Mouse (Mus musculus) heart, postnatal 0 days (tissue): ENCODE data around the gene Agpat2. TPM values are rescaled to one million over a fixed set of nuclear protein-coding genes. Genes with fewer than 3 reads are reported as not detected.
A peak's percentile ranks its signal among the peaks of the same experiment; 100 is the strongest.

ENCODE experiments used
- ATAC-seq: fragments of 200-750 bp; cut with Nextera tagmentation; 2 replicates; pipeline ENCODE4 v1.8.0; 2017; ENCODE audit warnings: low read depth, moderate number of reproducible peaks, moderate library complexity; ENCODE audit not compliant: insufficient read depth
- DNase-seq: peaks from one replicate; pipeline ENCODE4 v3.0.0-alpha.2; 2016; ENCODE audit warnings: low spot score
- H3K27ac ChIP-seq: fragments of 300-500 bp; sonication (generic); 2 replicates; pipeline ENCODE4 v1.5.1; 2014; ENCODE audit warnings: low read depth, mild to moderate bottlenecking
- H3K27me3 ChIP-seq: fragments of 300-500 bp; sonication (generic); 2 replicates; pipeline ENCODE4 v1.6.1; 2014; ENCODE audit warnings: low read length, mixed read lengths; ENCODE audit not compliant: control insufficient read depth, insufficient read depth
- H3K36me3 ChIP-seq: fragments of 300-500 bp; sonication (generic); replicated peaks from 2 replicates; pipeline ENCODE4 v1.6.1; 2014; ENCODE audit warnings: low read length, mixed read lengths; ENCODE audit not compliant: control insufficient read depth, insufficient read depth
- H3K4me1 ChIP-seq: fragments of 300-500 bp; sonication (generic); 2 replicates; pipeline ENCODE4 v1.6.1; 2014; ENCODE audit warnings: antibody characterized with exemption; ENCODE audit not compliant: control insufficient read depth, insufficient read depth
- H3K4me2 ChIP-seq: fragments of 300-500 bp; sonication (generic); 2 replicates; pipeline ENCODE4 v1.6.1; 2014; ENCODE audit warnings: low read depth, mild to moderate bottlenecking, low read length, moderate library complexity
- H3K4me3 ChIP-seq: fragments of 300-500 bp; sonication (generic); 2 replicates; pipeline ENCODE4 v1.5.1; 2014; ENCODE audit warnings: low read depth, low read length
- H3K9ac ChIP-seq: fragments of 300-500 bp; sonication (generic); replicated peaks from 2 replicates; pipeline ENCODE4 v1.6.1; 2014; ENCODE audit warnings: low read depth, low read length, mixed read lengths
- H3K9me3 ChIP-seq: fragments of 300-500 bp; sonication (generic); replicated peaks from 2 replicates; pipeline ENCODE4 v1.6.1; 2016; ENCODE audit warnings: low read length; ENCODE audit not compliant: control insufficient read depth
- CTCF ChIP-seq: IDR thresholded peaks from 2 replicates; pipeline ENCODE4 v1.5.1; 2016; ENCODE audit warnings: antibody characterized with exemption, control low read depth, low read depth
- EP300 ChIP-seq: IDR thresholded peaks from 2 replicates; pipeline ENCODE4 v1.6.1; 2016; ENCODE audit warnings: antibody characterized with exemption, low read depth
- WGBS: fragments of 180-500 bp; shearing (Covaris S2); extraction: QIAGEN DNeasy Blood & Tissue Kit; methylation state at CpG from one replicate; pipeline ENCODE4 v1.1.7; 2014; 5-methylcytosine and 5-hydroxymethylcytosine counted together
- polyA plus RNA-seq: library from polyadenylated mRNA; unstranded; fragments of >200 nt; fragmentation: Nextera tagmentation; extraction: Ambion mirVana; gene quantifications from 2 replicates; pipeline ENCODE4 v1.2.1, GENCODE M21; 2015
- total RNA-seq: library from RNA; depleted of rRNA; stranded (reverse); fragments of >200 nt; gene quantifications from 2 replicates; pipeline ENCODE4 v1.2.3, GENCODE M21; 2014; ENCODE audit warnings: low replicate concordance

Agpat2 gene
- total and polyA plus RNA-seq, 2 experiments from 2014 or later, result 24.1 to 41.0 TPM

DNA sequence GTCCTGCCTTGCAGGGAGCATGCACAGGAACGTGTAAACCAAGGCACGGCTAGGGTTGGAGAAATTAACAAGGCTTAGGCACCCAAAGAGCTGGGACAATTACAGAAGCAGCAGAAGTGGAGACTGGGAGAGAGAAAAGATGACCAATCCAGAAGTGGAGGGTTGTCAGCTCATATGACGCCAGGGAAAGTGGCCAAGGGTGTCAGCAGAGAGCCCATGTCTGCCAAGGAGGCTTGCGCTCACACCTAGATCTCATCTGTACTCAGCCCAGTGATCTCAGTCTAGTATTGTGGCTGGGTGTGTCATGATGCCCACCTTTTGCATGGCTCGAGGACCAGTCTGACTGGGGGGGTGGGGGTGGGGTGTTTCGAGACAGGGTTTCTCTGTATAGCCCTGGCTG lies 18.5 kb downstream of the Agpat2 start:
- Histone ChIP-seq H3K27ac (peak overlapping the region; percentile 86), H3K4me1 (peaks cover 12% of the 10 kb centered on the region; the same call in 1 of the 2 replicates), H3K4me2 (peak overlapping the region; percentile 47), H3K9me3 (no peaks in the 10 kb centered on the region), H3K27me3 (no peaks in the 10 kb centered on the region), H3K9ac (peak overlapping the region; percentile 77), H3K4me3 (peak overlapping the region; percentile 65), H3K36me3 (no peaks in the 10 kb centered on the region)
- no peak for TF ChIP-seq EP300
- no peak for TF ChIP-seq CTCF
- 34% methylated on average over 6 of the region's 6 CpGs for WGBS
- DNase-seq, result no peak
- ATAC-seq, result no peak

DNA sequence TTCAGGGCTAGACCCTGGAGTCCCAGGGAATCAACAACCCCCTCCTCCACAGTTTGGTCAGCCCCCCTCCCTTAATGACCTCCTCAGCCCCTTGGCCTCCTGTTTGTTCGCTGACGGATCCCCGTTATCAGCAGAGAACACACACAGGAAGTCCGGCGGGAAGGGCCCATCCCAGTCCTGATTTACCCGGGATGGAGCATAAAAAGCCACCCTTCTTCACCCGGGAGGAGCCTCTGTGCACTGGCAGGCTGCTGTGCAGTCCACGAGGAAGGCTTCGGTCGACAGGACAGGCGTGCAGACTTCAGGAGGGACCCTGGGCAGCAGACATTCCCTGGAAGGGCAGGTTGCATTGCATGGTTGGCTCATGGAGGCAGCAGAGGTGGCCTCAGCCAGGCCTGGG lies 20.6 kb downstream of the Agpat2 start:
- peak; percentile 99 for TF ChIP-seq EP300
- no peak for TF ChIP-seq CTCF
- Histone ChIP-seq H3K27me3 (no peaks in the 10 kb centered on the region), H3K9me3 (no peaks in the 10 kb centered on the region), H3K4me3 (peak overlapping the region; percentile 65), H3K27ac (peak overlapping the region; percentile 86), H3K4me1 (peaks cover 12% of the 10 kb centered on the region), H3K4me2 (peak overlapping the region; percentile 26), H3K36me3 (no peaks in the 10 kb centered on the region), H3K9ac (peak overlapping the region; percentile 77)
- 43% methylated on average over 11 of the region's 11 CpGs for WGBS
- peak; percentile 63 for DNase-seq
- peak; percentile 52 for ATAC-seq

DNA sequence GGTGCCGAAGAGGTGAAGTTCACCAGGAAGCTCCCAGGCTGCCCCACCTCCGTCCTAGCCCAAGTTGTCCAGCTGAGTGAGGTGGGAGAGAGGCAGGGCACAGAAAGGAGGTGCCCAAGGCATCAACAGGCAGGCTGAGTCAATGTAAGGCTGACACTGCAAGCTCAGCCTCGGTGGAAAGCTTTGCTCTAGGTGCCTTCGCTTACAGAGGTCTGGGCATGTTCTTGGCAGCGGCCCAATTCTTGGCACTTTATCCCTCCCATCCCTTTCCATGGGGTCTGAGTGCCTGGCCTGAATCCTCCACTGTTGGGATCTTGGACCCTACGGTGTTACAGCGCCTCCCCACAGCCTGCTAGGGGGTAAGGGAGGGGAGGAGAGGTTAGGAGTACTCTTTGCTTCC lies 21.5 kb downstream of the Agpat2 start:
- no peak for ATAC-seq
- Histone ChIP-seq H3K4me1 (peaks cover 12% of the 10 kb centered on the region), H3K4me2 (peak overlapping the region; percentile 23; the same call in 1 of the 2 replicates), H3K4me3 (no peak overlapping the region), H3K27me3 (no peaks in the 10 kb centered on the region), H3K36me3 (no peaks in the 10 kb centered on the region), H3K9ac (no peak overlapping the region), H3K27ac (peak overlapping the region; percentile 86), H3K9me3 (no peaks in the 10 kb centered on the region)
- WGBS, result 60% methylated on average over 7 of the region's 7 CpGs
- TF ChIP-seq EP300 (no peak), CTCF (no peak)
- no peak for DNase-seq

DNA sequence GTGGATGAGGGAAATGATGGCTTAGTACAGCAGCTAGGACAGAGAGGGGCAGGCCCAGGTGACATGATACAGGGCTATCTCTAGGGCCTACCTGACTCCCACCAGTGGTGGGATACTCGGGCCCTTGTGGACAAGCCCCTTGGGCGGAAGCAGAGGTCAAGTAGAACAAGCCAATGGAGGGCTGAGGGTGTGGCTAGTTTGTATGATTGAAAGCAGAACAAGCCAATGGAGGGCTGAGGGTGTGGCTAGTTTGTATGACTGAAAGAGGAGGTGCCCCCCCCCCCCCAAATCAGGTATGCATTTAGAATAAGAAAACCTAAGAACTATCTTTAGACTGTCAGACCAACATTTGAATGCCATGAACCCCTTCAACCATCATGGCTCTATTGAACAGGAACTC lies 22.0 kb downstream of the Agpat2 start:
- Histone ChIP-seq H3K27me3 (no peaks in the 10 kb centered on the region), H3K9me3 (no peaks in the 10 kb centered on the region), H3K4me3 (no peak overlapping the region), H3K27ac (peak overlapping the region; percentile 92; the same call in 1 of the 2 replicates), H3K4me1 (peaks cover 15% of the 10 kb centered on the region), H3K4me2 (no peak overlapping the region), H3K9ac (no peak overlapping the region), H3K36me3 (no peaks in the 10 kb centered on the region)
- TF ChIP-seq EP300, result no peak
- TF ChIP-seq CTCF, result no peak
- DNase-seq (no peak), ATAC-seq (no peak)
- 60% methylated on average over 2 of the region's 2 CpGs for WGBS

DNA sequence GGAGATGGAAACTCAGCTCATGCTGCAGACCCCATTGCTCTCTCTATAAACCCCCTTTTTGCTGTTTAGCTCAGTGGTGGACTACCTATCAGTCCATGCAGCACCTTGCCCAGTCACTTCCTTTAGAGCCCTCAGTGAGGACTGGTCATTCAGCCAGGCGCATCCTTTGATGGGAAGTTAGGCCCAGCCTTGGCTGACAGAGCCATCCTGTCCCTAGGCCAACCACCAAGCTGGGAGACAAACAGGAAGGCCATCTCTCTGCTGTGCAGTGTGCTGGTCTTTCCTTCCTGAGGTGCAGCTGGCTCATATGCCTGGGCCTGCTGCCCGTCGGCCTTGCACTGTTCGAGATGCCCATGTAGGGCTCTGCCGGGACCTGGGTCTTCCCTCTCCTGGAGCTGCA lies 23.5 kb downstream of the Agpat2 start:
- H3K36me3 ChIP-seq, result no peaks in the 10 kb centered on the region
- WGBS, result 64% methylated on average over 5 of the region's 5 CpGs
- H3K4me2 ChIP-seq, result no peak overlapping the region
- no peak for DNase-seq
- H3K4me3 ChIP-seq, result no peak overlapping the region
- H3K9ac ChIP-seq, result no peak overlapping the region
- H3K27ac ChIP-seq, result peak overlapping the region; percentile 92
- peaks cover 16% of the 10 kb centered on the region; the same call in 1 of the 2 replicates for H3K4me1 ChIP-seq
- ATAC-seq, result no peak
- no peaks in the 10 kb centered on the region for H3K9me3 ChIP-seq
- no peaks in the 10 kb centered on the region for H3K27me3 ChIP-seq
- TF ChIP-seq EP300 (no peak), CTCF (no peak)

DNA sequence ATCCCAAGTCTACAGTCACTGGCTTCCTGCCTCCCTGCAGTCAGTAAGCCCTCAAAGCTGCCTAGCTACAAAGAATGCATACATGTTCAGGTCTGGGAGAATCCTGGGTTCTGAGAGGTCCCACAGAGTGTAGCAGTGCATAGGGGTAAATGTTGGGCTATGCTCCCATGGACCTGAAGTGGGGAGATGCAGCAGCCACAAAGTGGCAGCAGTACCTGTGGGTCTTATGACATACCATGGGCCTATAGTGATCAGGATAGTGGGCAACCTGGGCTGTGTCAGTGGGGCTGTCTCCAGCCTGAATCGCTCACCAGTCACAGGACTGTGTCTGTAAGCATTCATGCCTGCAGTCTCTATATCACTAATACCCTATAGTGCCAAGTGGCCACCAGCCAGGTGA lies 24.5 kb downstream of the Agpat2 start, which contains the start of gene Egfl7:
Egfl7 (plus strand) TSS at position 301 of the 400 bp plus-strand sequence.
- H3K4me2 ChIP-seq, result peak within 1 kb of the TSS; percentile 28; the same call in 1 of the 2 replicates
- H3K4me3 ChIP-seq, result no peak within 1 kb of the TSS
- H3K9me3 ChIP-seq, result no peaks in the 10 kb centered on the region
- ATAC-seq (no peak), DNase-seq (no peak)
- H3K36me3 ChIP-seq, result no peaks in the 10 kb centered on the region
- H3K27me3 ChIP-seq, result no peaks in the 10 kb centered on the region
- TF ChIP-seq CTCF (no peak), EP300 (no peak)
- peak within 1 kb of the TSS; percentile 92 for H3K27ac ChIP-seq
- 0 out of 2 replicates have a peak within 1 kb of the TSS, but pooled peaks have one; percentile 5 for H3K9ac ChIP-seq
- 92% methylated on average over 1 of the region's 1 CpGs for WGBS
- peaks cover 25% of the 10 kb centered on the region for H3K4me1 ChIP-seq
